Mouse (Mus musculus): Measurements from ENCODE around the gene Cfap97d1.
A peak's percentile ranks its signal among the peaks of the same experiment; 100 is the strongest.

Cfap97d1 gene

DNA sequence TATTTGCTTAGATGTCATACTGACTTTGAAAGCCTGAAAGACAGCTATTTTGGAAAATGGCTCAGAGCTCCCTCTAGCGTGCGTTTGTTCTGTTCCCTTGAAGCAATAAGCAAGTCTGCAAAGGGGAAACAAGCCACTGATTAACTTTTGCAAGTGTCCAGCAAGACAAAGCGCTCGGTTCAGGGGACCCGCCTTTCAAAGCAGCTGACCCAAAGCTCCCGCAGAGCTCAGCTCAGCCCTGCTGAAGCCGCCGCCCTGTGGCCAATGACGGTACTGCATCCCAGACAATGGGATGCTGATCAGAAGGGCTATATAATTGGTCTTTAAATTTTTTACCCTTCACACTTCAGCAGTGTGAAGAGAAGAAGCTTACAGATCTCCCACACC, 56.1 kb downstream of the Cfap97d1 start:
- DNase-seq: peak; percentile 87

- peak; percentile 37 for DNase-seq
Observed at GRCm38 (mm10) chr11:102040646-102041045, 56.6 kb downstream of the Cfap97d1 start.

DNA sequence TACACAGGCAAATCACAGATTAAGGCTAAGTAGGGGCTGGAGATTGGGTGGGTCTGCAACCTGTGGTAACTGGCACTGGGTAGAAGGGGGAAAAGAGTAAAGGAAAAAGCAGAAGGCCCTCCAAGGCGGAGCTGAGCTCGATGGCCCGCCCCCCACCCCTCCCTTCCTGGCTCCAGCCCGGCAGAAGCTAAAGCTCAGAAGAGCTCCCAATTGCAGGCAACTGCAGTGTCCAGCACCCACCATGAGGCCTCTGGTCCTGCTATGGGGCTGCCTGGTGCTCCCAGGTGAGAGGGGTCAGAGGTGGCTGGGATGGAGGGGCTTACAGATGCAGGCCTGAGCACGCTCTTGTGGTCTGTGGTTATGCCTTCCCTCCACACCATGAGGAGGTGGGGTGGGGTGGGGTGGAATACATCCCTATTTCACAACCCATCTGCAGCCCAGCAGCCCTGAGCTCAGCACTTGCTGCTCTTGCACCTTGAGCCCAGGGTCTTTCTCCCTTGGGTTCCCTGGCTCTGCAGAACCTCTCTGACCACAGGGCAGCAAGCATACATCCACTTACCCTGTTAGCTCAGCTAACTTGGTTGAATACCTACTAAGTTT, 57.4 kb downstream of the Cfap97d1 start, which contains the start of gene Cd300lg:
Gene Cd300lg (plus strand): TSS at position 160 of the 600 bp plus-strand sequence.
- no peak for DNase-seq
